Mouse (Mus musculus): ENCODE data around the gene Hsh2d.
A peak's percentile ranks its signal among the peaks of the same experiment; 100 is the strongest.

Hsh2d gene

DNA sequence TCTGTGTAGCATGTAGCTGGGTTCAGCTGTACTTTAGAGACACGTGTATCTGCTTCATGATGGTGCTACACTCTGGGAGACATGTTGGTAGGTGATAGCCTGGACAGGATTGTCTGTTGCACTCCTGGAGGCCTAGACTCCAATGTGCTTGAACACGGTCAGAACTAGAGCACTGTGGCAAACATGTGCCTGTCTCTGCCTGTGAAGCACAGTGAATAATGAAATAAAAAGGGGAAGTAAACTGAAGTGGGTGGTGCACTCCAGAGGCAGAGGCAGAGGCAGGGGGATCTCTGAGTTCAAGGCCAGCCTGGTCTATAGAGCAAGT, 739 bp downstream of the Hsh2d start:
- peak; percentile 48 for DNase-seq (ENCODE audit: low read depth)

DNA sequence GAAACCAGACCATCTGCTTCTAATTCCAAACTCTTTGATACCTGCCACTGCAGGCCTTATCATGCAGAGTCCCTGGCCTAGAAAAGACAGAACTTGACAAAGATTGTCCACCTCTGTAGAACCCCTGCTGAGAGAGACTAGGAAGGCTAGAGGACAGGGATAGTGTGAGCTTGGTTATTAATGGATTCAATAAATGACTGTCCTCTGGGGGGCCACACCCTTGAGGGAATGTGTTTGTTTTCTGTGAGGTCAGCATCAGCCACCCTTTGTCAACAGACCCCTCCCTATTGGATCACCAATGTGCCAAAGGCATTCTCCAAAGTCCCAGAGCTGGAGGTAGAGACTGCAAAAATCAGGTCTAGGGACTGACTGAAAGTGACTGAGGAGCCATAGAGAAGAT, 2.6 kb downstream of the Hsh2d start:
- no peak for DNase-seq (ENCODE audit: low read depth)

DNA sequence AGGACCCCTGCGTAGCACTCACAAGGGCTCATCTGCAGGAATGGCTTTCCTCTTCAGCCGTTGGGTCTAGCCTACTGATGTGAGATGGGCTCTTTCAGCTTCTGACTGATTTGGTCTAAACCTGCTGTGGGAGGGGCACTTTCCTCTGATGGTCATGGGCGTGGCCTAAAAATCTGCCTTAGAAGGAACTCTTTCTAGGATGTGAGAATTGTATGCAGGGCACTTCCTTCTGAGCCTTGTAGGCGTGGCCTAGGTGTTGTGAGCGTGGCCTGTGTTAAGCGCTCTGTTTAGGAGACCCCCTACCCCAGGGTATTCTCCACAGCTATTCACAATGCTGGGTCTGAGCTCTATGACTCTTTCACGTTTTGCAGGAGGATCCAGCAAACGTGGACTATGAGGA, 8.6 kb downstream of the Hsh2d start:
- DNase-seq (ENCODE audit: low read depth): no peak

DNA sequence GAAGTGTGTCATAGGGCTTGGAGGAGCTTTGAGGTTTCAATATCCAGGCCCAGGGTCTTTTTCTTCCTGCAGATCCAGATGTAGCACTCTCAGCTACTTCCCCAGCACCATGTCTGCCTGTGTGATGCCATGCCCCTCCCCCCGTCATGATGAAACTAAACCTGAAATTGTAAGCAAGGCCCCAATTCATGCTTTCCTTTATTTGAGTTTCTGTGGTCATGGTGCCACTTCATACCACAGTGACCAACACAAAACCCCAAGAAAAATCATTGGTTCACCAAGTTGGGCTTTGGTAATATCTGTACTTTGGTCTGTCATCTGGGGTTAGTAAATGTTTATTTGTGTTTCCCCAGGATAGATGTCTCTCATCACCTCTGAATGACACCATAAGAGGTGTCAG, 19.1 kb downstream of the Hsh2d start:
- no peak for DNase-seq (ENCODE audit: low read depth)

DNA sequence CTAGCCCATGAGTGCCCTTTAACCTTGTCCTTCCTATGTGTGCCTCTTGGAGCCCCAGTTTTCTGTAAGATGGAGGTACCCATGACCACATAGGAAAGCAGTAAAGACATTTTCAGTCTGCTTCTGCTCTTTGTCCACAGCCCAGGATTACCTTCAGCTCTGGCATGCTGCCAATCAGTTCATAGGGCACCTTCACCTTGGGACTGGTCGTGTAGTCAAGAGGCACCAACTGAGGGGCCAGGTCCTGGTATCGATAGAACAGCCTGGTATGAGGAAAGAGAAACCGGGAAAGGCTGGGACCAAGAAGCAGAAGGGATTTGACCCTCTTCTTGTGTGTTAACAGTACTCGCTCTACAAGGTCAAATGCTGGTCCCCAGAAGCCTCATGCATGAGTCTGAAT, 20.8 kb downstream of the Hsh2d start:
- DNase-seq (ENCODE audit: low read depth): no peak

DNA sequence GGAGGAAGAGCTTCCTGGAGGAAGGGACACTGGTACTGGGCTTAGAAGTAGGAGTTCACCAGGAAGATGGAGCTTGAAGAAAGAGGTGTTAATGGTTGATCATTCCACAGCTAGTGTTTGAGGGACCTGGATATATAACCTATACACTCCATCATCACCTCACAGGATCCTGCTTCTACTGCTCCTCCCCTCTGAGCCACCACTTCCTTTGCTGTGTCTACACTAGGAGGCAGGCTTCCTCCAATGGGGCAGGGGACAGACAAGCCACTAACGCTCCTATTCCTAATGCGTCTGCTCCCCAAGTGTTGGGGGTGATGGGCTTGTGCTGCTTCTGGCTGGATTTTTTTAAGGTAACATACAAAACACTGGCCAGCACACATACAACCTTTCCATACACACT, 21.3 kb downstream of the Hsh2d start:
- DNase-seq (ENCODE audit: low read depth): peak; percentile 51

DNA sequence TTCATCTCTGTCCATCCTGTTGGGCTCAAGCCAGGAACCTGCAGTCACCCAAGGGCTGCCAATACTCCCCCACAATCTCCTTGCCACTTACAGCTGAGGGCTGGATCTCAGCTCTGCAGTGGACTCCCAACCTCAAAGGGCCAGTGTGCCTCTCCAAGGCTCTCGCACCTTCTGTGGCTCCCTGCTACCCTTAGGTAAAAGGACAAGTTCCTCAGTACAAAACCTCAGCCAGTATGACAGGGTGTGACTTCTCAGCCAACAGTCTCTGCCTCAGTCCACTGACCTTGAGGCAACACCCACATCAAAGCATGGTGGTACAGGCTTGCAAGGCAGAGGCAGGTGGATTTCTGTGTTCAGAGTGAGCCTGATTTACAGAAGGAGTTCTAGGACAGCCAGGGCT, 22.4 kb downstream of the Hsh2d start:
- no peak for DNase-seq (ENCODE audit: low read depth)

DNA sequence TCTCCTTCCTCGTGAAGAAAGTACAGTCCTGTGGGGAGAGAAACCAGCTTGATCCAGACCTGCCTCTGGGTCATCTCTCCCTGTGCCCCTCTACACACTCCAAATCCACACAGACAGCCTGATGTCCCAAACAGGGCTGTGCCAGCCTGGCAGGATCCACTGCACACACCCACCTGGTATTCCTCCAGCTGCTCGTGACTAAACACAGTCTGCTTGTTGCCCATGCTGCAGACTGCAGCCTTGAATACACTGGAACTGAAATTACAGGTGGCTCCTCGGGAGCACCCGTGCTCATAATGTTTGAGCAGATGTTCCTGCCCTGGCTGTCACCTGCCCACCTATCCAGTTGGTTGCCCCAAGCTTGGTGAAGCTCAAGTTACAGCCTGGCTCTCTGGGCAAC, 23.3 kb downstream of the Hsh2d start, which contains the start of gene Cib3:
Cib3 (minus strand) TSS at position 87 of the 400 bp plus-strand sequence.
- no peak for DNase-seq (ENCODE audit: low read depth)

DNA sequence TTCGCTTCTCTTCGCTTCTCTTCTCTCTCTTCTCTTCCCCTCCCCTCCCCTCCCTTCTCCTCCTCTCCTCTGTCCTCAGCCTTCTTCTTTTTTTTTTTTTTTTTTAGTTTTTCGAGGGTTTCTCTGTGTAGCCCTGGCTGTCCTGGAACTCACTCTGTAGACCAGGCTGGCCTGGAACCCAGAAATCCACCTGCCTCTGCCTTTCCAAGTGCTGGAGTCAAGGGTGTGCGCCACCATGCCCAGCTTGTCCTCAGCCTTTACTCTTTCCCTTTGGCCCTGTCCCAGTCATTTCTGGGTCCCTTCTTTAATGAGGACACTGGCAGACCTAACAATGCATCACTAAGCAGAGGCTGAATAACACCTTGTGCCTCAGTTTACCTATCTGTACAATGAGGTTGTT, 24.1 kb downstream of the Hsh2d start, which contains the start of gene Gm11034:
Gm11034 (minus strand) TSS at position 101 of the 400 bp plus-strand sequence.
- no peak for DNase-seq (ENCODE audit: low read depth)

DNA sequence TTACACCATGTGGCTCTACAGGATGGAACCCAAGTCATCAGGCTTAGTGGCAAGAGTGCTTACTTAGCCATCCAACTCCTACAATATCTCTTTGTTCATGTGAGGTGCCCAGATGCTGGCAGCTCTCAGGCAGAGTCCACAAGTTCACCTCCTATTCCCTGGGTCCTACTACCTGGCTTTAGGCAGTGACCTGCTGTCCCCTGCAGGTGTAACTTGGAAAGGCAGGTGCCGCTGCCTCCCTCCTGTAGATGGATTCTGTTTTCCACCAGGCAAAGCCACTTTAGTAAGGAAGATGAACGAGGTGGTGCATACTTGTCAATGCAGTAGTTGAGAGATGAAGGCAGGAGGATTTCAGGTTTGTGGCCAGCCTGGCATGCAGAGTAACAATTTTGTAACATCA, 25.6 kb downstream of the Hsh2d start:
- peak; percentile 73 for DNase-seq (ENCODE audit: low read depth)

DNA sequence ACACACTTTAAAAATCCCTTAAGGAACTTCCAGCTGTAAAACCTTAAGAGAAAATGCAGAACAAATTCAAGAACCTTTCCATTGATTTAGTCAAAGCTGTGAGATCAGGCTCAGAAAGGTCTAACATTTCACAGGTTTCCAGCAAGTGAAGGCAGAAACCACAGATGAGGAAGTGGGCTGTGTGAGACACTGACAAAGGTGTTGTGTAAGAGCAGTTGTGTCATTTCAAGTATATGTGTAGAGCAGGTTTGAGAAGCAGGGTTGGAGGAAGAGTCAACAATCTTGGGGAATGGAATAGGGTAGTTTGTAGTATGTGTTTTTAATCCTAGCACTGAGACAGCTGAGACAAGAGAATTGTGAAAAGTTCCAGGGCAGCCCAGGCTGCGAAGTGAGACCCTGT, 26.4 kb downstream of the Hsh2d start:
- DNase-seq (ENCODE audit: low read depth): peak; percentile 72

DNA sequence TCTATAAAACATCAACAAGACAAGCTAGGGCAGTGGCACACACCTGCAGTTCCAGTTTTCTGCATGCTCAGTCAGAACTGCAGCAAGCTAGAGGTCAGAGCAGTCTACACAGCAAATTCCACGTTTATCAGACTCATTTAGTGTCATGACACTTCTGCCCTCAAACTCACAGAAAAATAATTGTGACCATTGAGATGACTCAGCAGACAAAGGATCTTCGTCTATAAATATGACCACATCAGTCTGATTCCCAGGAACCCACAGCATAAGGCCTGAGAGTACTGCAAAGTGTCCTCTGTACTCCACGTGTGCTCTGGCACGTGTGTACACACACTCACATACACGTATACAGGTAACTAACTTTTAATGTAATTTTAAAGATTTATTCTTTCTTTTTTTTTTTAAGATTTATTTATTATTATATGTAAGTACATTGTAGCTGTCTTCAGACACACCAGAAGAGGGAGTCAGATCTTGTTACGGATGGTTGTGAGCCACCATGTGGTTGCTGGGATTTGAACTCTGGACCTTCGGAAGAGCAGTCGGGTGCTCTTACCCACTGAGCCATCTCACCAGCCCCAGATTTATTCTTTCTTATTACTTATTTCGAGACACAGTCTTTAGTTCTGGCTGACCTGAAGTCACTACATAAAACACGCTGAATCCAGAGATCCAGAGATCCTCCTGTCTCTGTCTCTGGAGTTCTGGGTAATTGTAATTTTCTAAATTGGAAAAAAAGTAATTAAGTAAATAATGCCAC, 29.5 kb downstream of the Hsh2d start:
- no peak for DNase-seq (ENCODE audit: low read depth)

DNA sequence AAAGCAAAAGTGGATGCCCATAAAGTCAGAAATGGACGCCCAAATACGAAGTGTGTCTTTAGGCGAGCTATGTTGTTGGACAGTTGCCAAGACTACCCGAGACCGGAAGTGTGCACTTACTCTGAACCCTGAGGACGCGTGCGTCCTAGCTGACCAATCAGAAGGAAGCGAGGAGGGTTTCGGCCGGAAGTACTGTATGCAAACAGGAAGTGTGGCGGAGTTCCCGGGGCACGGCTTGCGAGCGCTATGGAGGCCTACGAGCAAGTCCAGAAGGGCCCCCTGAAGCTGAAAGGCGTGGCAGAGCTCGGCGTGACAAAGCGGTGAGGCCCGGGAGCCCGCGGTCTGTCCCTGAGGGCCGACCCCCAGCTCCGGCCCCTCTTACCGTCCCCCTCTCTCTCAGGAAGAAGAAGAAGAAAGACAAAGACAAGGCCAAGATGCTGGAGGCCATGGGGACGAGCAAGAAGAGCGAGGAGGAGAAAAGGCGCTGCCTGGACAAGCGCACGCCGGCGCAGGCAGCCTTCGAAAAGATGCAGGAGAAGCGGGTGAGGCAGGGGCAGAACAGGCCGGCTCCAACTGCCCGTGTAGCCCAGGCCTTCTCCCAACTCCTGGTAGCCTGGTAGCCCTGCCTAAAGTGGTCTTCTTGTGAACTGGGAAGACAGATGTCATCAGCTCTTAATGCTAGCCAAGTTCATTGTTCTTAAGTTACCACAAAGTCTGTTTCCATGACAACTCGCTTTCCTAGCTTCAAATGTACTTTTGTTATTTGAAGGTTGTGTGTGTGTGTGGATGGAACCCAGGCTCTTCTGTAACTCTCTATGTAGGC, 30.3 kb downstream of the Hsh2d start, which contains the start of gene Fam32a:
Fam32a (plus strand) TSS at position 190 of the 823 bp plus-strand sequence.
- peak; percentile 97 for DNase-seq (ENCODE audit: low read depth)

DNA sequence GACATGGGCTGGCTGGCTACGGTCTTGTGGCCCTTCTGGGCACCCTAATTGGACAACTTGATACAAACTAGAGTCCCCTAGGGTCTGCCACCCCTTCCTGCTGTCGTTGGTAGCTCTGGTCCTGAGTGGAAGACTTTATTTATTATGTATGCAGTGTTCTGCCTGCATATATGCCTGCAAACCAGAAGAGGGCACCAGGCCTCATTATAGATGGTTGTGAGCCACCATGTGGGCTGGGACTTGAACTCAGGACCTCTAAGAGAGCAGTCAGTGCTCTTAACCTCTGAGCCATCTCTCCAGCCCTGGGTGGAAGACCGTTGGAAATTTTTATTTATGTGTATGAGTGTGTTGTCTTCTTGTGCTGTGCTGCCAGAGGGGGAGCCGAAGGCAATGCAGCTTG, 31.3 kb downstream of the Hsh2d start:
- DNase-seq (ENCODE audit: low read depth): no peak

DNA sequence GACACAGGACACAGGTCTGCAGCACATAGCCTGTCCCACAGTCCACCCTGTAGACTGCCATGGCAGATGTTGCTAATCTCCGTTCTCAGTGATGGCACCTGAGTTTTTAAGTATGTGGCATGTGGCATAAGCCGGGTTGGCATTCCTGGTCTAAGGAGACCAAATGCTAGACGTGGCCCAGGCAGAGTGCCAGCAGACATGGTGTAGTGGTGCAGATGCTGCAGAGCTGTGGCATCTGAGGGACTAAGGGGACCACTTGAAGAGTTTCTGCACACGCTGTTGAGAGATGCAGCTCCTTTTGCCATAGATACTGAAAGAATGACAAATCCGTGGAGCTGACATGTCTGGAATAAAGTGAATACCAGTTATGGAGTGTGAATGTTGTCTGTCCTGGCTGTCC, 33.2 kb downstream of the Hsh2d start:
- DNase-seq (ENCODE audit: low read depth): no peak

DNA sequence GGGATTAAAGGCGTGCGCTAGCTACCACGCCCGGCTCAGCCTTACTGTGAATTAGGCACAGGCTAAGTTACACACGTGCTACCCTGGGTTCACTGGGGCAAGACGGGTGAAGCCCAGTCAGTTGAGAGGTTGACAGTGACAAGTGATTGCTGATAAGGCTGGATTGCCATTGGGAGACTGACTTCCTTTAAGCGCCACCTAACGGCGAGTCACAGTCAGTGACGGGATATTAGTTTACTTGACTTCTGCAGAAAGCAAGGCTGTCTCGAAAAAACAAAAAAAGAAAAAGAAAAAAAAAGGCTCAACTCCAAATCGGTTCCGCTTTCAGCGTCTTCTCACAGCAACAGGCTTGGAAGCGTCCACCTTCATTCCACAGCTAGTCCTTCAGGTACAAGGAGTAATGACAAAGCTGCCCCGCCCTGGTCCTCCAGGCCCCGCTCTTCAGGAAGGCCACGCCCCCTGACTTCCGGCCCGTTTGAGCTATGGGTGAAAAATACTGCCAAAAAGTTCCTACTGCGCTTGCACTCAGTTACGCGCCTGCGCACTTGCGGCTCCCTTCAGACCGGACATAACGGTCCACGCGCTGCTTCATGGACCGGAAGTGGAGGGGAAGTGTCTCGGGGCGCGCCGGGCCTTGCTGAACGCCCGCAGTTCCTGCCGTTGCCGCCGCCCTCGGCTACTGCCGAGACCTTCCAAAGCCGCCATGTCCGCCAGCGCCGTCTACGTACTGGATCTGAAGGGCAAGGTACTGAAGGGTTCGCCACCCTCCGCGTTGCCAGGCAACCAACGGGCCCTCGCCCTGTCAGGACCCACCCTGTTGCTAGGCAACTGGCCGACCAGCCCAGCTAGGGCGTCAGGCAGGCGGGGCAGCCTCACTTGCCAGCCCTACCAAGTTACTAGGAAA, 50.3 kb downstream of the Hsh2d start, which contains the start of gene Ap1m1:
Ap1m1 (plus strand) TSS at position 520 of the 904 bp plus-strand sequence.
- DNase-seq (ENCODE audit: low read depth): peak; percentile 99

DNA sequence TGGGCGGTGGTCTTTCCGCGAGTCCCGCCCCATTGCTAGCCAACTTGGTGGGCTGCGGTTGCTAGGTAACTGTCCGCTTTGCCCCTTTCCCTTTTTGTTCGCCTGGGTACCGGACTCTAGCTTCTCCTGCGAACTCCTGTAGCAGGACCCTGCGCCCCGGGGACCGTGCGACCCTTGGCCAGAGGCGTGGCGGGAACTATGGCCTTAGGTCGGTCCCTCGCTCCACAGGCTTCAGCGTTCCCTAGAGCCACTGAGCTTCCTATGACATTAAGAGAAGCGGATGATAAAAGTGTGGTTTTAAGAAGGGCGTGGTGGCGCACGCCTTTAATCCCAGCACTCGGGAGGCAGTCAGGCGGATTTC, 50.9 kb downstream of the Hsh2d start:
- DNase-seq (ENCODE audit: low read depth): no peak

DNA sequence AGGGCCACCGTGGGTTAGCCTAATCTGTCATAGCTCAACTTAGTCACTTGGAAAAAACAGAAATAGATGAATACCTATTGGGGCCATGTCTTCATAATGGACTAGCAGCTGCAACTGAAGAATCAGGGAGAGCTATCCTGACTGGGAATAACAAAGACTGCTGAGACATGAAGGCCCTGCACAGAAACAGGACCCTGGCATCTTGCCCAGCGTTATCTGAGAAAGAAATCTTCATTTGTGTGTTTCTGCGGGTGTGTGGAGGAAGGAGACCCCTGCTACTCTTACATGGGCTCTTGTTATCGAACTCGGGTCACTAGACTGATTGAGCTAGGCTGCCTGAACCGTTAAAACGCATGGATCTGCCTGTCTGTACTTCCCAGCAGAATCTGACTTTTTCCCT, 51.5 kb downstream of the Hsh2d start:
- no peak for DNase-seq (ENCODE audit: low read depth)

DNA sequence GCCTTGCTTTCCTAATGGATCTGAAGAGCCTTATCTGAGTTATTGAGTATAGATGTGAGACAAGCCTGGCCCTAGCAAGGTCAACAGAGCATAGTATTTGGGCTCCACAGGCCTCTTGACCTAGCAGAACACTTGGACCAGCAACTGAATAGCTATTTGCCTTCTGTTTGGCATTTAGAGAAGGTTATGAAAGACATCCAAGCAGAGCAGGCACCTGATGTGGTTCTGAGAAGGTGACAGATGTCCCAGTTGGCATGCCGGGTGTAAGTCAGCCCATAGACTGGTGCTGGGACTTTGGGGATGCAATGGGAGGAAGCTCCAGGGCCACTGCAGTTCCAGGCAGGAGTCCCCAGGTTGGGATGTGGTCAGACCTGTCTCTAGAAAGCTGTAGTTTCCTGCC, 52.8 kb downstream of the Hsh2d start:
- DNase-seq (ENCODE audit: low read depth): no peak

DNA sequence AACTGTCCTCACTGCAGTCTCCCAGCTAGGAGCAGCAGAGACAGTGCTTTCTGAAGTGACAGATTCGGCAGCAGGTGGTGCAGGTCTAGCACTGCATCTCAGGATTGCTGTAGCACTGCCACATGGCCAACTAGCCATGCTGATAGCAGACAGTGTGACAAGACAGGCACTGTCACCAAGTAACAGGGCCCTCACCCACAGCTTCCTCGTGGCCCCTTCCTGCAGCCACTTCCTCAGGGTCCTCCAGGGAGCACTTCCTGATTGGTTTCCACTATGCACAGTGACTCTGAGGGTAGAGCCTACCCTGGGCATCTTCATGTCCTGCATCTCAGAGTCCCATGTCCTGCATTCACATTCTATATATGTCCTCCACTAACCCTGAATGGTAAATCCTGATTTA, 55.2 kb downstream of the Hsh2d start:
- no peak for DNase-seq (ENCODE audit: low read depth)

All from naive thymus-derived CD4-positive, alpha-beta T cell, adult 2 months (primary cell).